Mouse (Mus musculus) layer of hippocampus, adult 2 months (tissue): Measurements from ENCODE around the gene Olfr398. TPM values are rescaled to one million over a fixed set of nuclear protein-coding genes. Genes with fewer than 3 reads are reported as not detected.
A peak's percentile ranks its signal among the peaks of the same experiment; 100 is the strongest.

Experiments
- DNase-seq, 2 experiments: peaks; one replicate each; pipeline ENCODE4 v3.0.0; 2022; ENCODE audit warnings: low spot score in 2 of 2
- H3K27ac ChIP-seq: fragments of 200-600 bp; 2 replicates; pipeline ENCODE4 v1.8.1; 2022
- H3K4me3 ChIP-seq: fragments of 200-600 bp; 2 replicates; pipeline ENCODE4 v1.8.1; 2022; ENCODE audit warnings: mild to moderate bottlenecking
- CTCF ChIP-seq: fragments of 200-600 bp; conservative IDR thresholded peaks from 2 replicates; pipeline ENCODE4 v1.8.1; 2022; ENCODE audit warnings: antibody characterized with exemption, mild to moderate bottlenecking, moderate library complexity
- long read RNA-seq, 2 experiments: library from polyadenylated mRNA; stranded (forward); transcript quantifications; one replicate each; pipeline ENCODE4 v2.0.0; 2021; ENCODE audit warnings: borderline mapping rate in 2 of 2
- total RNA-seq, 2 experiments: library from RNA; stranded (reverse); gene quantifications; 2 replicates each; pipeline ENCODE4 v1.2.3; 2021

Gene Olfr398
- total RNA-seq: not detected
- long read RNA-seq, experiment 1: 0 reads
- long read RNA-seq, experiment 2: 0 reads

DNA sequence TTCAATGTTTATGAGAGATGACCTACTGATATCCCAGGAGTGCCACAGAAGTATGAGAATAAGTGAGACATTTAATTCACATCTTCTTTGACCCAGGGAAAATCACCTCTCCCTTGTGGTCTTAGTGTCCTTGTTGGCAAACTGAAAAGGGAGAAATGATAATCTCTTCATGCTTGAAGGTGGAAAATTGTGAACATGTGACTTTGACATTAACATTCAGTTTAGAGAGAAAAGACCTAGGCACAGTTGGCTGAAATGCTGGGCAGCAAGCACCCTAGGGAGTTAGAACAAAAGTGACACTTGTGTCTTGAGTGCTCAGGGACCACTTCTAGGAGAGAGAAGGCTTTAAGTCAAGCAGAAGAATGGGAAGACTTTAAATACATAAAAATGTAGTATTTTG lies at the start of gene Olfr398:
TSS of gene Olfr398 (minus strand) at position 101 of the 400 bp plus-strand sequence.
- no peak for TF ChIP-seq CTCF
- Histone ChIP-seq H3K4me3 (no peak within 1 kb of the TSS), H3K27ac (no peak within 1 kb of the TSS)
- DNase-seq: no peak

- no peak for DNase-seq
- peak; percentile 36 for TF ChIP-seq CTCF
- Histone ChIP-seq H3K27ac (no peak overlapping the region), H3K4me3 (no peak overlapping the region)
Measured at GRCm38 (mm10) chr11:73993115-73993514, 2.9 kb upstream of the Olfr398 start.

DNA sequence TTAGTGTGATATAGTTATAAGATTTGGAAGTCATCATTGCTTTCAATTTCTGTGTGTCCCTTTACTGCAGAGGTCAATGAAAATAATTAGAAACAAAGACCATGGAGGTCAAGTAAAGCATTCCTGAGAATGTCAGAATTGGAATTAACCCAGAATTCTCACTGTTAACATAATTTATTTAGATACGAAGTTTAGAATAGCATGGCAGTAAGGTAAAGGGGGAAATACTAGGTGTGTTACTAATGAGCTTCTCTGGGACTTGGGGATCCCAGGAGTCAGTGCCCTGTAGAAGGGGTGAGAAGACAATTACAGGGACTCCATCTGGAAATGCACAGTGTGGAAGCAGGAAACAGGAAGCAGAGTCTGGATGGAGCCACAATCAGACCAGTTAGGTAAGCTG lies 29.7 kb downstream of the Olfr398 start, which contains the start of gene Olfr397:
TSS of gene Olfr397 (plus strand) at position 301 of the 400 bp plus-strand sequence.
- no peak within 1 kb of the TSS for H3K4me3 ChIP-seq
- no peak within 1 kb of the TSS for H3K27ac ChIP-seq
- TF ChIP-seq CTCF: no peak
- DNase-seq: no peak

DNA sequence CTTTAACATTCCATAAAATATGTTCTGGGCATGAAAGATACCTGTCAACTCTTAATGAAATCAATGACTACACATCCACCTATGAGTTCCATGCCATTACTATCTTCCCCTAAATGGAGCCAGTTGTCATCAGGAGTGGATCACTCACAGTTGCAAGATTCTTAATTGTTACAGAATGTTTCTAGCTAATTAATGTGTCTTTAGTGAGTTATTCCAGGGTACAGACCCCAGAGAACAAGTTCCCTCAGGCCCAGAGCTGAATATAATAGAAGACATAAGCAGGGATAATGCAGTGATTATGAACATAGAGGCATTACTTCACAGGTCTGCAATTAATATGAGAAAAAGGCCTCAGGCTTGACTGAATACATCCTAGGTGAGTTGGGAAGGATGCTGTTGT lies 53.8 kb downstream of the Olfr398 start, which contains the start of gene Olfr23:
TSS of gene Olfr23 (plus strand) at position 301 of the 400 bp plus-strand sequence.
- no peak for DNase-seq

More for the DNA sequence above, 53.8 kb downstream of the Olfr398 start, which contains the start of gene Olfr23:
- H3K4me3 ChIP-seq: no peak within 1 kb of the TSS
- H3K27ac ChIP-seq: no peak within 1 kb of the TSS
- TF ChIP-seq CTCF: no peak

Other genes with a start within 250 kb of the Olfr398 start
- not detected for gene Olfr389, start 209.7 kb downstream of the Olfr398 start, total RNA-seq
- not detected for gene Olfr390, start 207.4 kb downstream of the Olfr398 start, total RNA-seq
- not detected for gene Olfr391-ps, start 187.4 kb downstream of the Olfr398 start, total RNA-seq
- not detected for gene Olfr392, start 173.4 kb downstream of the Olfr398 start, total RNA-seq
- not detected for gene Olfr393, start 139.0 kb downstream of the Olfr398 start, total RNA-seq
- not detected for gene Olfr394, start 99.6 kb downstream of the Olfr398 start, total RNA-seq
- gene Olfr395, start 81.1 kb downstream of the Olfr398 start, total RNA-seq: not detected
- gene Olfr23, start 53.7 kb downstream of the Olfr398 start, total RNA-seq: not detected
- gene Olfr397, start 29.6 kb downstream of the Olfr398 start, total RNA-seq: not detected
- gene Olfr139, start 66.1 kb upstream of the Olfr398 start, total RNA-seq: not detected
- gene Olfr399, start 66.2 kb upstream of the Olfr398 start, total RNA-seq: not detected
- gene Zfp616, start 79.5 kb upstream of the Olfr398 start, total RNA-seq: not detected
- gene Olfr401, start 123.3 kb upstream of the Olfr398 start, total RNA-seq: not detected
- not detected for gene Olfr402, start 163.1 kb upstream of the Olfr398 start, total RNA-seq
- not detected for gene Olfr403, start 195.8 kb upstream of the Olfr398 start, total RNA-seq
- not detected for gene Olfr43, start 221.0 kb upstream of the Olfr398 start, total RNA-seq